Mouse (Mus musculus) heart, embryonic 16.5 days (tissue): ENCODE results near the gene Fjx1. TPM values are rescaled to one million over a fixed set of nuclear protein-coding genes. Genes with fewer than 3 reads are reported as not detected.

ENCODE experiments used
- ATAC-seq: fragments of 200-750 bp; cut with Nextera tagmentation; replicated peaks from 2 replicates; pipeline ENCODE4 v1.8.0; 2017; ENCODE audit warnings: moderate number of reproducible peaks; ENCODE audit not compliant: insufficient read depth, low FRiP score; ENCODE audit errors: extremely low read depth
- H3K27ac ChIP-seq: fragments of 300-500 bp; sonication (generic); 2 replicates; pipeline ENCODE4 v1.5.1; 2014; ENCODE audit warnings: mild to moderate bottlenecking, low read length, control low read depth, moderate library complexity
- H3K27me3 ChIP-seq: fragments of 300-500 bp; sonication (generic); 2 replicates; pipeline ENCODE4 v1.6.1; 2014; ENCODE audit warnings: low read length, mixed read lengths; ENCODE audit not compliant: control insufficient read depth, insufficient read depth
- H3K36me3 ChIP-seq: fragments of 300-500 bp; sonication (generic); 2 replicates; pipeline ENCODE4 v1.6.1; 2014; ENCODE audit not compliant: control insufficient read depth, insufficient read depth
- H3K4me1 ChIP-seq: fragments of 300-500 bp; sonication (generic); 2 replicates; pipeline ENCODE4 v1.6.1; 2014; ENCODE audit warnings: low read length, mixed read lengths; ENCODE audit not compliant: control insufficient read depth, insufficient read depth
- H3K4me2 ChIP-seq: fragments of 300-500 bp; sonication (generic); 2 replicates; pipeline ENCODE4 v1.6.1; 2014; ENCODE audit warnings: low read depth, mild to moderate bottlenecking, control low read depth, low read length
- H3K4me3 ChIP-seq: fragments of 300-500 bp; sonication (generic); 2 replicates; pipeline ENCODE4 v1.5.1; 2014; ENCODE audit warnings: mild to moderate bottlenecking, control low read depth, low read length
- H3K9ac ChIP-seq: fragments of 300-500 bp; sonication (generic); 2 replicates; pipeline ENCODE4 v1.6.1; 2014; ENCODE audit warnings: low read length, control low read depth
- H3K9me3 ChIP-seq: fragments of 300-500 bp; sonication (generic); replicated peaks from 2 replicates; pipeline ENCODE4 v1.6.1; 2016; ENCODE audit warnings: low read length; ENCODE audit not compliant: control insufficient read depth
- WGBS: fragments of 180-500 bp; shearing (Covaris S2); extraction: QIAGEN DNeasy Blood & Tissue Kit; methylation state at CpG from one replicate; pipeline ENCODE4 v1.1.7; 2014; 5-methylcytosine and 5-hydroxymethylcytosine counted together
- polyA plus RNA-seq: library from polyadenylated mRNA; unstranded; fragments of >200 nt; fragmentation: Nextera tagmentation; extraction: Ambion mirVana; gene quantifications from 2 replicates; pipeline ENCODE4 v1.2.1, GENCODE M21; 2015

Fjx1 gene
- 1.6 and 1.7 TPM in 2 replicates for polyA plus RNA-seq

DNA sequence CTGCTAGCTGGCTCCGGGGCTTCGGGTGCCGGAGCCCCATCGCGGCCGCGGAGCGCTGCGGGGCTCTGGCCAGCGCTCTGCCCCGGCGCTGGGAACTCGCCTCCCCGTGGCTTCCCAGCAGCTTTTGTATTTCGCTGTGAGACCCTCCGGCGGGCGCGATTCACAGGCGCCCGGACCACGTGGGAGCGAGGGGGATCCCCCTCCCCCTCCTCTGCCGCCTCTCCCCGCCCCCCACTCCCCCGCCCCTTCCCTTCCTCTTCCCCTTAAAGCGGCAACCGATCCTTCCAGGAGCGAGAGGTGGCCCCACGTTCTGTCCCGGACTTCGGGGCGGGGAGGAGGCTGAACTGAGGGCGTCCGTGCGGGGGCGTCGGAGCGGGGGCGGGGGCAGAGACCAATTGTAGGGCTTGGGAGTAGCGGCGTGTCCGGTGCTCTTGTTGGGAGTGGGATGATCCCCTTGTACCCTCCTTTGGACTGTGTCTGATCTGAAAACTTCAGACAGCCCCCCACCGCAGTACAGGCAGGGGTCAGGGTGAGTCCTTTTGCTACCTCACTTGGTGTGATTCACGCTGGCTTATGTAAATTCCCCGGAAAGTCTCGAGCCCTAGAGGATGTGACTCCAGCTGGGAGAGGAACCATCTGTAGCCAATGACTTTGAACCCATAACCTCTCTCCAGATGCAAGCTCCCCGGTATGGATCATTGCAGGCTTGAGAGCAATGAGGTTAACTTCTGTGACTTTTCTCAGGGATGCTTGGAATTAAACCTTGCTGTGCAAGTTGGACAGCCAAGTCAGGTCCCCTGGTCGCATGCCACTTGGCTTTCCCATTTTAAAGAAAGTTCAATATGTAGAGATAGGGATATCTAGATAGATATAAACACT, at the start of gene Fjx1:
Gene Fjx1, minus strand, starts transcription at position 829 of the 879 bp plus-strand sequence.
- ATAC-seq, result peak; percentile 56; the same call in 1 of the 2 replicates
- WGBS, result under 1% methylated on average over 45 of the region's 49 CpGs
- Histone ChIP-seq H3K4me1 (peaks cover 15% of the 10 kb centered on the region; the same call in 1 of the 2 replicates), H3K9ac (peak within 1 kb of the TSS; percentile 78), H3K27ac (peak within 1 kb of the TSS; percentile 18; the same call in 1 of the 2 replicates), H3K4me2 (peak within 1 kb of the TSS; percentile 98), H3K36me3 (no peaks in the 10 kb centered on the region), H3K9me3 (no peaks in the 10 kb centered on the region), H3K4me3 (peak within 1 kb of the TSS; percentile 79), H3K27me3 (peaks cover 19% of the 10 kb centered on the region)

DNA sequence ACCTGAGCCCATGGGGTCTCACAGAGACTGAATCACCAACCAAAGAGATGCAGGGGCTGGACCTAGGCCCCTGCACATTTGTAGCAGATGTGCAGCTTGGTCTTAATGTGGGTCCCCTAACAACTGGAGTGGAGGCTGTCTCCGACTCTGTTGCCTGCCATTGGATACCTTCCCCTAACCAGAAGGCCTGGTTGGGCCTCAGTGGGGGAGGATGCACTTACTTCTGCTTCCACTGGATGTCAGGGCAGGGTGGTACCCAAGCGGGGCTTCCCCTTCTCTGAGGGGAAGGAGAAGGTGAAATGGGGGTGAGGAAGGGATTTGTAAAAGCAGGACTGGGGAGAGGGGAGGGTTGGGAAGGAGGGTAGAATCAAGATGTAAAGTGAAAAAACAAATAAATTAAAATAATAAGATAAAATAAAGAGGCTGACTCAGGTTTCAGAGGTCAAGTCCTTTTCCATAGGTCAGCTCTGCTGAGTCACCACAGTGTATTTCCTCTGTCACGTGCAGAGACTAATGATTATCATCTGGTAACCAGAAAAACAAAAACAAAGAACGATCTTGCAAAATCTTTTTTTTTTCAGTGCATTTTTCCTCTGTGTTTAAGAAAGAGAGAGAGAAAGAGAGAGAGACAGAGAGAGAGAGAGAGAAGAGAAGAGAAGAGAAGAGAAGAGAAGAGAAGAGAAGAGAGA, 47.8 kb upstream of the Fjx1 start:
- Histone ChIP-seq H3K4me1 (no peaks in the 10 kb centered on the region), H3K27me3 (no peaks in the 10 kb centered on the region), H3K36me3 (no peaks in the 10 kb centered on the region), H3K9me3 (no peaks in the 10 kb centered on the region), H3K9ac (no peak overlapping the region), H3K27ac (no peak overlapping the region), H3K4me2 (no peak overlapping the region), H3K4me3 (no peak overlapping the region)
- no peak for ATAC-seq
- 39% methylated on average over 4 of the region's 4 CpGs for whole genome bisulfite sequencing

DNA sequence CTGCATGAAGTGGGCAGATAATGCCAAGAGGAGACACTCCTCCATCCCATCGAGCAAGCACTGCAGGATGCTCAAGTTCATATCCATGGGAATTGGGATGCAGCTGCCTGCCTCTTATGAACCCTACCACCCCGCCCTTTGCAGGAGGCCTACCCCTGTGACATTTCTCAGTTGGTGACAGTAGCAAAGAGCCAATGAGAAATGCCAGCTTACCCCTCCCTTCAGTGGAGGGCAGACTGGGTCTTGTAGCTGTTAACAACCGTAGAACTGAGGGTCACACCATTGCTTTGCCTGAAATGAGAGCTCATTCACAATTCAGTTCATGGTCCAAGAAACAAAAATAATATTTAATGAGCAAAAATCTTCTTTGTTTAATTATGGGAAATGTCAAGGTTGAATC, 28.4 kb upstream of the Fjx1 start:
- Histone ChIP-seq H3K36me3 (no peaks in the 10 kb centered on the region), H3K27ac (no peak overlapping the region), H3K27me3 (no peaks in the 10 kb centered on the region), H3K4me2 (no peak overlapping the region), H3K9me3 (peaks cover 8% of the 10 kb centered on the region; the same call in 1 of the 2 replicates), H3K4me3 (no peak overlapping the region), H3K9ac (no peak overlapping the region), H3K4me1 (no peaks in the 10 kb centered on the region)
- WGBS, result 56% methylated on average over 3 of the region's 3 CpGs
- no peak for ATAC-seq

DNA sequence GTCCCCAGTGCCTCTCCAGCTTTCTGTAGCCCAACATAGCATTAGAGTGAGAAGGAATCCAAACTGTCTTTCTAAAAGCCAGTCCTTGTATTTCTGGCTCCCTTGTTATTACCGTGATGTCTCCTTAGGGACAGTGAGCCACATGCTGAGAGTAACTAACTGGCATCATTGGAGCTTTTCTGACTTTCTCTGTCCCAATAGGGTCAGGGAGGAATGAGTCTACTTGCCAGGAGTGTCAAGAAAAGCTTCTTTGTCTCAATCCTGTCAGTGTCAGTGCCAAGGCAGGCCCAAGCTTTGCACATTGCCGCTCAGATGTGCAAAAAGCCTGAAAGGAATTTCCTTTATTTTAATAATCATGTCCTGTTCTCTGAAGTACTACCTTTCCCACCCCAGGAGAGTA, 23.8 kb upstream of the Fjx1 start:
- Histone ChIP-seq H3K27ac (no peak overlapping the region), H3K9me3 (no peaks in the 10 kb centered on the region), H3K9ac (no peak overlapping the region), H3K4me3 (no peak overlapping the region), H3K4me2 (no peak overlapping the region), H3K4me1 (no peaks in the 10 kb centered on the region), H3K27me3 (no peaks in the 10 kb centered on the region), H3K36me3 (no peaks in the 10 kb centered on the region)
- no peak for ATAC-seq
- WGBS, result 68% methylated on average over 2 of the region's 2 CpGs

DNA sequence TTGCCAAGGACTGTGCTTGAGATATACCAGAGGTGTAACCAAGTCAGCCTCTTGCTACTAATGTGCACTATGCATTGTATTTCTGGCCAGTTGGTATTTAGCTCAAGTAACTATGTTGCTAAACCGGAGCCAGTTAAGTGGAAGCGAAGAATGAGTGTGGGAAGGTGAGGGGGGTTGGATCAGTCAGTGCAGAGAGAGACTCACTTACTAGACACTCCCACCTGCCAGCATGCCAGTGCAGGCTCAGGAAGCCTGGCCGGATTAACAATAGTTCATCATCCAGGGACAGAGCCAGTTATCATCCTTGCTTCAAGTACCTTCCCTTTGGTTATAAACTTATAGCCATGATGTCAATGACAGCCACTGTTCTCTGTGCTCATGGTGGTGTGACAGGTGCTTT, 16.3 kb upstream of the Fjx1 start:
- Histone ChIP-seq H3K9me3 (no peaks in the 10 kb centered on the region), H3K4me1 (no peaks in the 10 kb centered on the region), H3K27ac (no peak overlapping the region), H3K9ac (no peak overlapping the region), H3K36me3 (no peaks in the 10 kb centered on the region), H3K27me3 (no peaks in the 10 kb centered on the region), H3K4me3 (no peak overlapping the region), H3K4me2 (no peak overlapping the region)
- no peak for ATAC-seq
- WGBS, result 54% methylated on average over 3 of the region's 3 CpGs

DNA sequence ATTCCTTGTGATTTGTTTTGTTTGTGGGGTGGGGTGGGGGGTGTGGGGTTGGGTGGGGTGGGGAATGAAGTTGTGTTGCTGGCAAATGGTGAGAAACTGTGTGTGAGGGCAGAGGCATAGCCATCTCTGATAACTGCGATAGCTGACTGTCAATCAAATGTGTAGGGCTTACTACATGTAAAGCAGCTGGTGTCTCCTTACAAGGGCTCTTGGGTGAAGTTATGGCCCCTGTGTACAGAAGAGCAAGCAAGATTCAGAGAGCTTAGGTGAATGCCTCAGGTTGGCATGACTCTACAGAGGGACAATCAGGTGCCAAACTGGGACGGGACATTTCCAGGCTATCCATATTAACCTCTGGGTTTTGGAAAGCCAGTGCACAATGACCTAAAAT, 12.0 kb upstream of the Fjx1 start:
- Histone ChIP-seq H3K9me3 (no peaks in the 10 kb centered on the region), H3K4me3 (no peak overlapping the region), H3K4me2 (no peak overlapping the region), H3K27ac (no peak overlapping the region), H3K9ac (no peak overlapping the region), H3K27me3 (peaks cover 8% of the 10 kb centered on the region), H3K36me3 (no peaks in the 10 kb centered on the region), H3K4me1 (no peaks in the 10 kb centered on the region)
- 80% methylated on average over 2 of the region's 2 CpGs for WGBS
- no peak for ATAC-seq

DNA sequence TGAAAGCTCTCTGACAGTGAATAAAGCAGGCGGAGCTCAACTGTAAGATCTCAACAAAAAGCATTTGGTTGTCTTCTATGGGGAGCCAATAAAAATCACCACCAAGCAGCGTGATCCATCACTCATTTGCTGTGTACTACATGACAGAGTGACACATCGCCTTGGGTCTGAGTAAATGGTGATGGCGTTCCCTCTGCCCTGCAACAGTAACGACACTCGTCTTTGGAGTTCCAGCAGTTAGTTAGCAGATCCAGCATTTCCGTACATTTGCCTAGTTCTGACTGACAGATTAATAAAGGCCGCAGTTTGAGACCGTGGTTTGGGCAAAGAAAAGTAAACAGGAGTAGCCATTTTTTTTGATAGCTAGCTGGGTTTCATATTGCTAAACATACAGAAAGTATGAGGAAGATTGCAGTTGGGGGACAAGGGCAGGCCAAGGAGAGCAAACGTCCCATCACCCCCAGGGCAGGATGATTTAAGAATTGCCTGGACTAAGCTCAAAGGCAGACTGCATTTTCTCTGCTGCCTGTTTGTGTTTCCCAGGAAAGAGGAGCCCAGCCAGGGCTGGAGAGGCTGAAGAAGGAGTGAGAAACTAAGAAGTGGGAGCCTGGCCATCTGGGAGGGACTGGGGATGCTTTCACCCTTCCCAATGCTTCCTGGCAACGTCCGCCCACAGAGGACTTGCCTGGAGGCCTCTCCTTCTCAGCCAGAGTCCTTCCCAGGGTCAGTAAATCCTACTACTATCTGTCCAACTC, 11.5 kb upstream of the Fjx1 start:
- Histone ChIP-seq H3K9ac (no peak overlapping the region), H3K4me2 (no peak overlapping the region), H3K27ac (no peak overlapping the region), H3K4me1 (no peaks in the 10 kb centered on the region), H3K9me3 (no peaks in the 10 kb centered on the region), H3K27me3 (peaks cover 14% of the 10 kb centered on the region), H3K4me3 (no peak overlapping the region), H3K36me3 (no peaks in the 10 kb centered on the region)
- no peak for ATAC-seq
- 65% methylated on average over 12 of the region's 12 CpGs for WGBS

DNA sequence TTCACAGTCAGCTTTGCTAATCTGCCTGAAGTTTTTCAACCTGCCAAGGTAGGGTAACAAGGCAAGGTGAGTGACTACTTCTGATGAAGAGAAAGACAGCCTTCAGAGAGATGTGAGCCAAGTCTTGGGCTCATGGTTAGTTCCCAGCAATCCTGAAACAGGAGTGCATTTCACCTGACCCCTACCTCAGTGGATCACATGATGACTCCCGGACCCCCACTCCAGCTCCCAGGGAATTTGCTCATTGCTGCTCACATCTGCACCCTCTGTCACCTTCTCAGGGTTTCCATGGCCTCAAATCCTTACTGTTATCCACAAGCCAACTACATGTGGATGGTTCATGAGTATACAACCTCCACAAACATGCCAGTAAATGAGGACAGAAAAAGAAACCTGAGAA, 9.2 kb upstream of the Fjx1 start:
- Histone ChIP-seq H3K4me2 (no peak overlapping the region), H3K27me3 (peaks cover 26% of the 10 kb centered on the region), H3K4me3 (no peak overlapping the region), H3K4me1 (no peaks in the 10 kb centered on the region), H3K9ac (no peak overlapping the region), H3K27ac (no peak overlapping the region), H3K9me3 (no peaks in the 10 kb centered on the region), H3K36me3 (no peaks in the 10 kb centered on the region)
- 89% methylated on average over 1 of the region's 1 CpGs for WGBS
- no peak for ATAC-seq
